Mouse (Mus musculus) B cell, adult 62 days (primary cell): ENCODE results near the gene Olfr1316. TPM values are rescaled to one million over a fixed set of nuclear protein-coding genes. Genes with fewer than 3 reads are reported as not detected.

Experiments
- total RNA-seq: library from RNA; stranded (reverse); gene quantifications from 4 replicates; pipeline ENCODE4 v1.2.4, GENCODE M21; 2023

Olfr1316 gene
- not detected in 4 replicates for total RNA-seq

GRCm38 (mm10) chr2:112134877-112135276, at the start of gene Olfr1316:
Olfr1316 (minus strand) TSS chr2:112134977.

GRCm38 (mm10) chr2:112153898-112154297, 19.1 kb upstream of the Olfr1316 start, which contains the start of gene Olfr1318:
Olfr1318 (plus strand) TSS chr2:112154198.

GRCm38 (mm10) chr2:112140029-112140428, 5.3 kb upstream of the Olfr1316 start, which contains the start of gene Olfr1317:
Olfr1317 (plus strand) TSS chr2:112140329.

GRCm38 (mm10) chr2:112115340-112115739, 19.4 kb downstream of the Olfr1316 start, which contains the start of gene Olfr1315-ps1:
Olfr1315-ps1 (minus strand) TSS chr2:112115440.

GRCm38 (mm10) chr2:112096681-112097080, 38.1 kb downstream of the Olfr1316 start, which contains the start of gene Olfr1314:
Olfr1314 (minus strand) TSS chr2:112096781.

GRCm38 (mm10) chr2:112077743-112078142, 57.0 kb downstream of the Olfr1316 start, which contains the start of gene Olfr1313:
Olfr1313 (minus strand) TSS chr2:112077843.

Other genes starting within 250 kb of the Olfr1316 start
- gene Olfr1306, start 218.7 kb downstream of the Olfr1316 start, total RNA-seq: not detected in 4 replicates
- 0.03 to 0.06 TPM in 2 of 4 replicates, not detected in the others for gene Olfr1307, start 185.5 kb downstream of the Olfr1316 start, total RNA-seq
- not detected in 4 replicates for gene Olfr1308, start 170.0 kb downstream of the Olfr1316 start, total RNA-seq
- gene Olfr1309, start 144.7 kb downstream of the Olfr1316 start, total RNA-seq: not detected in 4 replicates
- gene Olfr1310, start 122.3 kb downstream of the Olfr1316 start, total RNA-seq: not detected in 4 replicates
- not detected in 4 replicates for gene Olfr1311, start 110.6 kb downstream of the Olfr1316 start, total RNA-seq
- gene Olfr1312, start 84.7 kb downstream of the Olfr1316 start, total RNA-seq: not detected in 4 replicates
- gene Olfr1313, start 57.1 kb downstream of the Olfr1316 start, total RNA-seq: not detected in 4 replicates
- gene Olfr1314, start 38.2 kb downstream of the Olfr1316 start, total RNA-seq: not detected in 4 replicates
- not detected in 4 replicates for gene Olfr1315-ps1, start 19.5 kb downstream of the Olfr1316 start, total RNA-seq
- not detected in 4 replicates for gene Olfr1317, start 5.4 kb upstream of the Olfr1316 start, total RNA-seq
- not detected in 4 replicates for gene Olfr1318, start 19.2 kb upstream of the Olfr1316 start, total RNA-seq
- gene Lpcat4, start 104.5 kb upstream of the Olfr1316 start, total RNA-seq: 8.8 to 11.3 TPM (median 9.9 TPM) in 4 replicates
- not detected in 4 replicates for gene Nutm1, start 124.3 kb upstream of the Olfr1316 start, total RNA-seq
- gene Nop10, start 126.9 kb upstream of the Olfr1316 start, total RNA-seq: 66.2 to 72.1 TPM (median 69.1 TPM) in 4 replicates
- gene Slc12a6, start 130.8 kb upstream of the Olfr1316 start, total RNA-seq: 319 to 321 TPM (median 320 TPM) in 4 replicates
- gene Gm21985, start 131.3 kb upstream of the Olfr1316 start, total RNA-seq: 0.40 to 1.4 TPM (median 1.3 TPM) in 3 of 4 replicates, not detected in the other
- gene Emc4, start 233.1 kb upstream of the Olfr1316 start, total RNA-seq: 21.4 to 29.9 TPM (median 26.6 TPM) in 4 replicates
- 8.8 to 11.4 TPM (median 10.3 TPM) in 4 replicates for gene Katnbl1, start 244.2 kb upstream of the Olfr1316 start, total RNA-seq